9 mouse cellular contexts compared by ENCODE assay signal in genomic region chr9:8074345-8074744, GRCm38 (mm10). TPM values are rescaled to one million over a fixed set of nuclear protein-coding genes. Genes with fewer than 3 reads are reported as not detected.
A peak's percentile ranks its signal among the peaks of the same experiment; 100 is the strongest.
DNase-seq lines count a peak whose midpoint lies in the region; ATAC-seq lines count a peak whose summit lies in the region.
"Had no signal": no experiment of that assay in that cellular context is flagged by ENCODE, and none has a peak within 500 bp of the region (broad histone marks: within the 10 kb centered on the region; RNA-seq: fewer than 3 reads in every experiment).

No protein-coding gene starts in this region.

- no peak overlapping the region for H3K4me3 ChIP-seq in heart, embryonic 11.5 days (ENCODE audit: low read depth, low read length)
- H3K4me3 ChIP-seq: myocyte had no signal

- H3K9me3 ChIP-seq in heart, embryonic 11.5 days (replicated peaks; ENCODE audit: control insufficient read depth, low read length), result no peaks in the 10 kb centered on the region

- H3K4me2 ChIP-seq in heart, embryonic 11.5 days, result no peak overlapping the region

- no peak overlapping the region for H3K27ac ChIP-seq in heart, embryonic 11.5 days (ENCODE audit: low read depth, low read length)

- H3K9ac ChIP-seq in heart, embryonic 11.5 days (ENCODE audit: low read depth, low read length), result no peak overlapping the region

- H3K36me3 ChIP-seq in heart, embryonic 11.5 days (ENCODE audit: control insufficient read depth, insufficient read depth, low read length), result no peaks in the 10 kb centered on the region

- no peaks in the 10 kb centered on the region for H3K27me3 ChIP-seq in heart, embryonic 11.5 days (ENCODE audit: control insufficient read depth, insufficient read depth, low read length)

- DNase-seq in heart, adult 8-10 months (ENCODE audit: low spot score), result peak; percentile 6
- DNase-seq in urinary bladder, postnatal 14 days (ENCODE audit: low spot score), result peak; percentile 23
- no peak for DNase-seq in urinary bladder, adult 18-20 months (ENCODE audit: low spot score in 2 of 2)
- peak; percentile 14 for DNase-seq in forelimb bud, embryonic 11.5 days (ENCODE audit: low read depth, low spot score)
- peak; percentile 24 for DNase-seq in lung, postnatal 10 days
- DNase-seq in T-cell, adult 2 months (ENCODE audit: low spot score), result no peak
- no peak for DNase-seq in frontal cortex, postnatal 25 days (ENCODE audit: low spot score in 2 of 2)

- ATAC-seq in heart, embryonic 11.5 days (replicated peaks; ENCODE audit: insufficient number of reproducible peaks, low FRiP score, low TSS enrichment), result no peak

- no peaks in the 10 kb centered on the region for H3K4me1 ChIP-seq in heart, embryonic 11.5 days (ENCODE audit: control insufficient read depth, insufficient read depth, low read length)

RNA-seq across cellular contexts. Expression of gene Cfap300, which starts 31.7 kb away (rescaled TPM):
- 1 to 10 TPM in 1 of 4 experiments, under 1 TPM in 3; 0.27 to 1.0 (median 0.89) TPM for total RNA-seq in heart, adult 8-10 months (2022)
- 9.1 and 9.4 TPM in 2 replicates for polyA plus RNA-seq in heart, embryonic 11.5 days (2014; fragmentation: Nextera tagmentation; extraction: Ambion mirVana)

RNA-seq across cellular contexts. Expression of gene Cep126, which starts 59.7 kb away (rescaled TPM):
- 1 to 10 TPM; 2.5 to 4.7 (median 3.4) TPM for total RNA-seq in heart, adult 8-10 months (2022)
- polyA plus RNA-seq in heart, embryonic 11.5 days (2014; fragmentation: Nextera tagmentation; extraction: Ambion mirVana), result 3.0 and 4.0 TPM in 2 replicates

Comparison
In these comparisons a context has a peak if more than half of its experiments do, and no peak if none do; other contexts are left out.
1. DNase-seq: peak in heart, adult 8-10 months (single experiment), urinary bladder, postnatal 14 days (single experiment), forelimb bud, embryonic 11.5 days (single experiment) and lung, postnatal 10 days (single experiment); none in urinary bladder, adult 18-20 months (0 of 2), T-cell, adult 2 months (single experiment) and frontal cortex, postnatal 25 days (0 of 2).